Mouse (Mus musculus) heart, postnatal 0 days (tissue): Measurements from ENCODE around the gene Hic2.

Source experiments
- CTCF ChIP-seq: IDR thresholded peaks from 2 replicates; pipeline ENCODE4 v1.5.1; 2016; ENCODE audit warnings: antibody characterized with exemption, control low read depth, low read depth
- EP300 ChIP-seq: IDR thresholded peaks from 2 replicates; pipeline ENCODE4 v1.6.1; 2016; ENCODE audit warnings: antibody characterized with exemption, low read depth

- TF ChIP-seq CTCF: no peak
- no peak for TF ChIP-seq EP300
Observed at GRCm38 (mm10) chr16:17234916-17235665, 1.7 kb downstream of the Hic2 start.
